Mouse (Mus musculus): ENCODE measurements at regions not wholly inside any gene's neighbourhood (a gene's known extent, or its start where the extent isn't known, plus 50 kb on each side); places are given as distances from the start of the nearest gene placed in this dataset.

DNA sequence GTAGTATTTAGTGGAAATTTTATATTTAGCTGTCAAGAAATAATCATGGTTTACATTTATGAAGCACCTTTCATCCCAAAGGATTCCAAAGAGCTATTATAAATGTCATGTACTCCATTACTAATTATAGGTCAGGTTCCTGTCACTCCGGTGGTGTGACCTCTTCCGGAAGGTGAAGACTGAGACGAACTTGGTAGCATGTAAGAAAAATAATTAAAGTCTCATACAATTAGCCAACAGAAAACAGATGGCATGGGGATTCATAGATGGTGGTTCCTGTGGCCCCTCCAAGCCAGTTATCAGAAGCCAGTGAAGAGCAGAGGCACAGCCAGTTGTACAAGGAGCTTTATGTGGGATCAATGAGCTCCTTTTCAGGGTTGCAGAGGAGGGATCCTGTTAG lies 238.6 kb upstream of the 4930412O13Rik start:
- Histone ChIP-seq H3K4me2 (ENCODE audit: low read length) (no peak overlapping the region), H3K4me1 (replicated peaks; ENCODE audit: insufficient read depth, low read length) (no peaks in the 10 kb centered on the region), H3K4me3 (replicated peaks; ENCODE audit: low read depth, low read length) (no peak overlapping the region), H3K36me3 (ENCODE audit: insufficient read depth, low read length) (no peaks in the 10 kb centered on the region), H3K27me3 (ENCODE audit: insufficient read depth, low read length) (no peaks in the 10 kb centered on the region), H3K27ac (no peak overlapping the region), H3K9me3 (replicated peaks; ENCODE audit: low read length) (no peaks in the 10 kb centered on the region), H3K9ac (ENCODE audit: low read depth, low read length) (no peak overlapping the region)
- no peak for TF ChIP-seq CTCF (IDR thresholded peaks at IDR 0.05; ENCODE audit: low read depth)
- 57% methylated on average over 3 of the region's 3 CpGs for WGBS
- ATAC-seq (replicated peaks; ENCODE audit: low FRiP score, low read depth) (no peak), DNase-seq (ENCODE audit: low spot score) (no peak)

DNA sequence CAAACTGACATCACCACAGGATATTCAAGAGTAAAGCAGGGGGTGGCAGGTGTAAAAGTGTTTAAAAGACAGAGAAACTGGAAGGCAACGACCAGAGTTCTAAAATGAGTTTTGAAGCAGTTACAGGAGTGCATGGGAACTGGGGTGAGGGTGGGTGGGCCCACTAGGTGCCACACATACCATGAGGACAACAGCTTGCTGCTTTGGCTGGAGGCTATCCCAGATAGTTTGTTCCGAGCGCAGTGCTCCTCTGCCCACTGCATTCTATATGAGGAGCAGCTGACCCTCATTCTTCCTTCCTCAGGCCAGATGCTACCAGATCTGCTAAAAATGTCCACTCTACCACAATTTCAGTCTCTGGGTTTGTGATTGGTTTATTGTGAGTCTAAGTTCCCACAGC lies 234.6 kb upstream of the 4930412O13Rik start:
- Histone ChIP-seq H3K4me3 (replicated peaks; ENCODE audit: low read depth, low read length) (no peak overlapping the region), H3K9me3 (replicated peaks; ENCODE audit: low read length) (no peaks in the 10 kb centered on the region), H3K27ac (no peak overlapping the region), H3K4me2 (ENCODE audit: low read length) (no peak overlapping the region), H3K4me1 (replicated peaks; ENCODE audit: insufficient read depth, low read length) (no peaks in the 10 kb centered on the region), H3K27me3 (ENCODE audit: insufficient read depth, low read length) (no peaks in the 10 kb centered on the region), H3K36me3 (ENCODE audit: insufficient read depth, low read length) (no peaks in the 10 kb centered on the region), H3K9ac (ENCODE audit: low read depth, low read length) (no peak overlapping the region)
- DNase-seq (ENCODE audit: low spot score) (no peak), ATAC-seq (replicated peaks; ENCODE audit: low FRiP score, low read depth) (no peak)
- 70% methylated on average over 3 of the region's 3 CpGs for WGBS
- TF ChIP-seq CTCF (IDR thresholded peaks at IDR 0.05; ENCODE audit: low read depth): no peak

DNA sequence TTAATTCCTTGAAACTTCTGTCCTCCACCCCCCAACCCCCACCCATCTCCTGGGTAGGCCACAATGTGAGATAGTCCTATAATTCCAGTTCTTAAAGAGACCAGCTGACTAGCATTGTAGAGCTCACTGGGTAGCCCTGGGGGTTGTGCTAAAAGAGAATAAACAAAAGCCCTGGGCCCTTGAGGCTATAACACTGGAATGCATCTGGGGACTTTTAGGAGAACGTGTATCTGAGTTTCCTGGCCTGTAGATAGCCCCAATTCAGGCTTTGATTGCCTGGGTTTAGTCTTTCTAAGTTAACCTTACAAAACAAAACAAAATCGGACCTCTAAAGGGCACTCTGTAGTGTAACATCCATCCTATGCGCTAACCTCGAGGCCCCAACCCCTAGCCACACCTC lies 234.1 kb upstream of the 4930412O13Rik start:
- WGBS: 28% methylated on average over 4 of the region's 4 CpGs
- Histone ChIP-seq H3K4me1 (replicated peaks; ENCODE audit: insufficient read depth, low read length) (no peaks in the 10 kb centered on the region), H3K4me2 (ENCODE audit: low read length) (no peak overlapping the region), H3K27ac (no peak overlapping the region), H3K9ac (ENCODE audit: low read depth, low read length) (no peak overlapping the region), H3K36me3 (ENCODE audit: insufficient read depth, low read length) (no peaks in the 10 kb centered on the region), H3K9me3 (replicated peaks; ENCODE audit: low read length) (no peaks in the 10 kb centered on the region), H3K27me3 (ENCODE audit: insufficient read depth, low read length) (no peaks in the 10 kb centered on the region), H3K4me3 (replicated peaks; ENCODE audit: low read depth, low read length) (no peak overlapping the region)
- TF ChIP-seq CTCF (IDR thresholded peaks at IDR 0.05; ENCODE audit: low read depth): no peak
- ATAC-seq (replicated peaks; ENCODE audit: low FRiP score, low read depth) (no peak), DNase-seq (ENCODE audit: low spot score) (no peak)

DNA sequence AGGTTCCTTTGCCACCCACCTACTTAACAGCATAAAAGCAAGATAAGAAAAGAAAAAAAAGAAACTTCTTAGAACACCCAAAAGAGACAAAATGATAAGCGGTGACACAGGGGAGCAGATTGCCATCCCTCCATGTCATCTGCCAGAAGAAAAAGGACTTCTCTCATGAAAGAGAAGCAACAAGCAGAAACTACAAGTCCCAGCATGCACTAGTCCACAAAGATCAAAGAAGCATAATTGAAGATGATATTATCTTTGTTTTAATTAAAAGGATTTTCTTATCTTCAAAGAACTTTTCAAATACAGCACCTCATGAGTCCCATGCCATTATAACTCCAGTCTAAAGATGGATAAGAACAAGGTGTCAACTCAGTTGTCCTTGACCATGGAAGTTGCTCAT lies 231.0 kb upstream of the 4930412O13Rik start:
- Histone ChIP-seq H3K9ac (ENCODE audit: low read depth, low read length) (no peak overlapping the region), H3K36me3 (ENCODE audit: insufficient read depth, low read length) (no peaks in the 10 kb centered on the region), H3K27me3 (ENCODE audit: insufficient read depth, low read length) (no peaks in the 10 kb centered on the region), H3K4me1 (replicated peaks; ENCODE audit: insufficient read depth, low read length) (no peaks in the 10 kb centered on the region), H3K9me3 (replicated peaks; ENCODE audit: low read length) (no peaks in the 10 kb centered on the region), H3K27ac (no peak overlapping the region), H3K4me3 (replicated peaks; ENCODE audit: low read depth, low read length) (no peak overlapping the region), H3K4me2 (ENCODE audit: low read length) (no peak overlapping the region)
- no peak for TF ChIP-seq CTCF (IDR thresholded peaks at IDR 0.05; ENCODE audit: low read depth)
- ATAC-seq (replicated peaks; ENCODE audit: low FRiP score, low read depth) (no peak), DNase-seq (ENCODE audit: low spot score) (no peak)
- 84% methylated on average over 1 of the region's 1 CpGs for WGBS

DNA sequence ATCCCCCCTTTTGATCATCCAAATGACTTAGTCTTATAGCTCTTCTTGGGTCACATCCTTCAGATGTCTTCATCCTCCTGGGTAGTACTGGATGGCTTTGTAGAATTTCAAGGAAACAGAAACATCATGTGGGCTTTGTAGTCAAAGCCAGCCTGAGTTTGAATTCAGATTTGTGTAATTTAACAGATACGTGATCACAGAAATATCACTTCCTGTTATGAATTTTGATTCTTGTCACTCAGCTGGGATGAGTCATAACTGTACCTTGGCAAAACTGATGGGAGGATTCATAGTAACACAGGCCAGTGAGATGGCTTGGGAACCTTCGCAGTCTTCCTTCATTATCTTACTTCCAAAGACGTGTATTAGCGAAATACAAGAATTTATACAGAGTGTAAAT lies 222.2 kb upstream of the 4930412O13Rik start:
- no peak overlapping the region for H3K9ac ChIP-seq (ENCODE audit: low read depth, low read length)
- H3K36me3 ChIP-seq (ENCODE audit: insufficient read depth, low read length): no peaks in the 10 kb centered on the region
- ATAC-seq (replicated peaks; ENCODE audit: low FRiP score, low read depth) (no peak), DNase-seq (ENCODE audit: low spot score) (no peak)
- H3K27ac ChIP-seq: no peak overlapping the region
- no peaks in the 10 kb centered on the region for H3K27me3 ChIP-seq (ENCODE audit: insufficient read depth, low read length)
- no peaks in the 10 kb centered on the region for H3K9me3 ChIP-seq (replicated peaks; ENCODE audit: low read length)
- 87% methylated on average over 4 of the region's 4 CpGs for WGBS
- no peak overlapping the region for H3K4me2 ChIP-seq (ENCODE audit: low read length)
- H3K4me3 ChIP-seq (replicated peaks; ENCODE audit: low read depth, low read length): no peak overlapping the region
- H3K4me1 ChIP-seq (replicated peaks; ENCODE audit: insufficient read depth, low read length): no peaks in the 10 kb centered on the region
- TF ChIP-seq CTCF (IDR thresholded peaks at IDR 0.05; ENCODE audit: low read depth): no peak

DNA sequence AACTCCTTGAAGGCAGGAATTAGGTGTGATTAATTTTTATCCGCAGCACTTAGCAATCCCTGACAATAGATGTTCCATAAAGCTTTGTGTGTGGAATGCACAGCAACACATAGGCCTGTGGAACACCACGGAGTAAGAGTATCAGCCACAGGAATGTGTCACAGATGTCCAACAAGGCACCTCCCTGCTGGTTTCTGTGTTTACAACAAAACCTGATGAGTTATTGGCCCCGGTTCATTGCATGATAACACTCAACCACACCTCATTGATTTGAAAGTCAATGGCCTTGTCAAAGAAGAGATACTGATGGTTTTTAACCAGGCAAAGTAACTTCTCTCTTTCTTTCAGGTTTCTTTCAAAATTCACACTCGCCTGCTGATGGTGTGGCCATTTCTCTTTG lies 211.4 kb upstream of the 4930412O13Rik start:
- Histone ChIP-seq H3K4me1 (replicated peaks; ENCODE audit: insufficient read depth, low read length) (no peaks in the 10 kb centered on the region), H3K4me2 (ENCODE audit: low read length) (no peak overlapping the region), H3K4me3 (replicated peaks; ENCODE audit: low read depth, low read length) (no peak overlapping the region), H3K36me3 (ENCODE audit: insufficient read depth, low read length) (no peaks in the 10 kb centered on the region), H3K9ac (ENCODE audit: low read depth, low read length) (no peak overlapping the region), H3K9me3 (replicated peaks; ENCODE audit: low read length) (no peaks in the 10 kb centered on the region), H3K27me3 (ENCODE audit: insufficient read depth, low read length) (no peaks in the 10 kb centered on the region), H3K27ac (no peak overlapping the region)
- WGBS: 63% methylated on average over 4 of the region's 4 CpGs
- DNase-seq (ENCODE audit: low spot score) (peak; percentile 4), ATAC-seq (replicated peaks; ENCODE audit: low FRiP score, low read depth) (no peak)
- TF ChIP-seq CTCF (IDR thresholded peaks at IDR 0.05; ENCODE audit: low read depth): no peak

DNA sequence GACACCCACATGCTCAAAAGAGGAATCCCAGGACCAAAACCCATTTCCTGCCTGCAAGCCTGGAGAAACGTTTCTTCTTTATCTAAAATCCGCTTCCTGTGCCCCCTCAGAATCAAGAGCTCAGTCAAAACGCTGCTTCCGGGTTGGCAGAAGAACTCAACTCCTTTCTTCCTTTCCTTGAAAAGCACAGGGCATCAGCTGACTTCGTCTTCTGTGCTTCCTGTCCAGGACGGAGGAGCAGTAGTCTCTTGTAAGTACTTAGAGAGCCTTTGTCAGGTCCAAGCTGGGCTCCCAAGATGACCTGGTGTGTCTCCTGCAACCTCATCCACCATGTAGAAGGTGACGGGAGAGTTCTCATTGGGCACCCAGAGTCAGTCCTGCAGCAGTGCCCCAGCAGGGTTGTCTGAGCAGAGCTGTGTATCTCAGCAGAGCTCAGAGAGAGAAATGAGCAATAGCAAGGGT lies 199.3 kb upstream of the 4930412O13Rik start:
- no peak for ATAC-seq (replicated peaks; ENCODE audit: low FRiP score, low read depth)
- Histone ChIP-seq H3K9ac (ENCODE audit: low read depth, low read length) (no peak overlapping the region), H3K27ac (no peak overlapping the region), H3K4me1 (replicated peaks; ENCODE audit: insufficient read depth, low read length) (no peaks in the 10 kb centered on the region), H3K36me3 (ENCODE audit: insufficient read depth, low read length) (no peaks in the 10 kb centered on the region), H3K27me3 (ENCODE audit: insufficient read depth, low read length) (no peaks in the 10 kb centered on the region), H3K4me2 (ENCODE audit: low read length) (no peak overlapping the region), H3K4me3 (replicated peaks; ENCODE audit: low read depth, low read length) (no peak overlapping the region), H3K9me3 (replicated peaks; ENCODE audit: low read length) (no peaks in the 10 kb centered on the region)
- peak; percentile 10 for DNase-seq (ENCODE audit: low spot score)
- WGBS: 54% methylated on average over 7 of the region's 7 CpGs
- TF ChIP-seq CTCF (IDR thresholded peaks at IDR 0.05; ENCODE audit: low read depth): no peak

Data from kidney, postnatal 0 days (tissue).